Mouse (Mus musculus) intestine, embryonic 14.5 days (tissue): ENCODE measurements at regions not wholly inside any gene's neighbourhood (a gene's known extent, or its start where the extent isn't known, plus 50 kb on each side); places are given as distances from the start of the nearest gene placed in this dataset.

Experiments used
- ATAC-seq: fragments of 200-750 bp; cut with Nextera tagmentation; replicated peaks from 2 replicates; pipeline ENCODE4 v1.8.0; 2017; ENCODE audit warnings: low read depth, moderate number of reproducible peaks, moderate TSS enrichment, moderate library complexity; ENCODE audit not compliant: low FRiP score, low TSS enrichment
- DNase-seq: peaks from one replicate; pipeline ENCODE4 v3.0.0-alpha.2; 2018; ENCODE audit warnings: low spot score
- H3K27ac ChIP-seq: fragments of 300-500 bp; sonication (generic); 2 replicates; pipeline ENCODE4 v1.5.1; 2014; ENCODE audit warnings: low read depth, mild to moderate bottlenecking, control low read depth
- H3K27me3 ChIP-seq: fragments of 300-500 bp; sonication (generic); replicated peaks from 2 replicates; pipeline ENCODE4 v1.6.1; 2014; ENCODE audit warnings: low read length, control low read depth; ENCODE audit not compliant: control insufficient read depth, insufficient read depth
- H3K36me3 ChIP-seq: fragments of 300-500 bp; sonication (generic); 2 replicates; pipeline ENCODE4 v1.6.1; 2014; ENCODE audit warnings: low read length, control low read depth; ENCODE audit not compliant: control insufficient read depth, insufficient read depth
- H3K4me1 ChIP-seq: fragments of 300-500 bp; sonication (generic); replicated peaks from 2 replicates; pipeline ENCODE4 v1.6.1; 2014; ENCODE audit warnings: low read length, control low read depth, mixed read lengths; ENCODE audit not compliant: control insufficient read depth, insufficient read depth
- H3K4me2 ChIP-seq: fragments of 300-500 bp; sonication (generic); 2 replicates; pipeline ENCODE4 v1.6.1; 2014; ENCODE audit warnings: low read length
- H3K4me3 ChIP-seq: fragments of 300-500 bp; sonication (generic); 2 replicates; pipeline ENCODE4 v1.5.1; 2014; ENCODE audit warnings: low read depth, low read length, control low read depth, mixed read lengths
- H3K9ac ChIP-seq: fragments of 300-500 bp; sonication (generic); 2 replicates; pipeline ENCODE4 v1.6.1; 2014; ENCODE audit warnings: mild to moderate bottlenecking, low read length
- H3K9me3 ChIP-seq: fragments of 300-500 bp; sonication (generic); 2 replicates; pipeline ENCODE4 v1.6.1; 2016; ENCODE audit warnings: low read length, control low read depth; ENCODE audit not compliant: control insufficient read depth
- WGBS: fragments of 180-500 bp; shearing (Covaris S2); extraction: QIAGEN DNeasy Blood & Tissue Kit; methylation state at CpG from one replicate; pipeline ENCODE4 v1.1.7; 2014; 5-methylcytosine and 5-hydroxymethylcytosine counted together

- DNase-seq, result no peak
- 57% methylated on average over 4 of the region's 4 CpGs for WGBS
- no peak overlapping the region for H3K4me2 ChIP-seq
- no peaks in the 10 kb centered on the region for H3K27me3 ChIP-seq
- ATAC-seq, result peak; percentile 72; the same call in 1 of the 2 replicates
- no peak overlapping the region for H3K9ac ChIP-seq
- no peak overlapping the region for H3K27ac ChIP-seq
- no peaks in the 10 kb centered on the region for H3K4me1 ChIP-seq
- H3K9me3 ChIP-seq, result no peaks in the 10 kb centered on the region
- no peak overlapping the region for H3K4me3 ChIP-seq
- H3K36me3 ChIP-seq, result no peaks in the 10 kb centered on the region
Observed at GRCm38 (mm10) chr5:59103358-59104077, 1385.8 kb downstream of the Pcdh7 start.

- Histone ChIP-seq H3K9me3 (no peaks in the 10 kb centered on the region), H3K27me3 (no peaks in the 10 kb centered on the region), H3K36me3 (no peaks in the 10 kb centered on the region), H3K27ac (no peak overlapping the region), H3K4me3 (no peak overlapping the region), H3K4me1 (no peaks in the 10 kb centered on the region), H3K9ac (no peak overlapping the region), H3K4me2 (no peak overlapping the region)
- no peak for DNase-seq
- ATAC-seq, result no peak
- WGBS, result 77% methylated on average over 7 of the region's 7 CpGs
Observed at GRCm38 (mm10) chr5:59138316-59138715, 1420.5 kb downstream of the Pcdh7 start.

- Histone ChIP-seq H3K27me3 (no peaks in the 10 kb centered on the region), H3K9ac (no peak overlapping the region), H3K36me3 (no peaks in the 10 kb centered on the region), H3K9me3 (no peaks in the 10 kb centered on the region), H3K4me2 (no peak overlapping the region), H3K4me1 (no peaks in the 10 kb centered on the region), H3K4me3 (no peak overlapping the region), H3K27ac (no peak overlapping the region)
- no peak for ATAC-seq
- no peak for DNase-seq
- 30% methylated on average over 2 of the region's 2 CpGs for WGBS
Observed at GRCm38 (mm10) chr5:59138721-59139120, 1421.0 kb downstream of the Pcdh7 start.
